Mouse (Mus musculus) kidney, embryonic 14.5 days (tissue): ENCODE data around the gene Abcd4. TPM values are rescaled to one million over a fixed set of nuclear protein-coding genes. Genes with fewer than 3 reads are reported as not detected.

Source experiments
- ATAC-seq: fragments of 200-750 bp; cut with Nextera tagmentation; 2 replicates; pipeline ENCODE4 v1.8.0; 2017; ENCODE audit warnings: moderate number of reproducible peaks, mild to moderate bottlenecking, moderate TSS enrichment, moderate library complexity; ENCODE audit not compliant: low FRiP score, low TSS enrichment
- H3K27ac ChIP-seq: fragments of 300-500 bp; sonication (generic); 2 replicates; pipeline ENCODE4 v1.5.1; 2014; ENCODE audit warnings: low read depth, mild to moderate bottlenecking, low read length, moderate library complexity, mixed read lengths
- H3K27me3 ChIP-seq: fragments of 300-500 bp; sonication (generic); 2 replicates; pipeline ENCODE4 v1.6.1; 2014; ENCODE audit warnings: mild to moderate bottlenecking, low read length; ENCODE audit not compliant: control insufficient read depth, insufficient read depth
- H3K36me3 ChIP-seq: fragments of 300-500 bp; sonication (generic); 2 replicates; pipeline ENCODE4 v1.6.1; 2014; ENCODE audit warnings: low read length, mixed read lengths; ENCODE audit not compliant: control insufficient read depth, insufficient read depth
- H3K4me1 ChIP-seq: fragments of 300-500 bp; sonication (generic); 2 replicates; pipeline ENCODE4 v1.6.1; 2014; ENCODE audit warnings: low read length, mixed read lengths; ENCODE audit not compliant: control insufficient read depth, insufficient read depth
- H3K4me2 ChIP-seq: fragments of 300-500 bp; sonication (generic); replicated peaks from 2 replicates; pipeline ENCODE4 v1.6.1; 2014; ENCODE audit warnings: low read depth, mild to moderate bottlenecking, low read length
- H3K4me3 ChIP-seq: fragments of 300-500 bp; sonication (generic); 2 replicates; pipeline ENCODE4 v1.5.1; 2014; ENCODE audit warnings: mild to moderate bottlenecking, low read length
- H3K9ac ChIP-seq: fragments of 300-500 bp; sonication (generic); 2 replicates; pipeline ENCODE4 v1.6.1; 2014; ENCODE audit warnings: low read depth, mild to moderate bottlenecking, low read length, moderate library complexity
- H3K9me3 ChIP-seq: fragments of 300-500 bp; sonication (generic); 2 replicates; pipeline ENCODE4 v1.6.1; 2016; ENCODE audit warnings: low read length; ENCODE audit not compliant: control insufficient read depth
- WGBS: fragments of 180-500 bp; shearing (Covaris S2); extraction: QIAGEN DNeasy Blood & Tissue Kit; methylation state at CpG from one replicate; pipeline ENCODE4 v1.1.7; 2014; 5-methylcytosine and 5-hydroxymethylcytosine counted together
- polyA plus RNA-seq: library from polyadenylated mRNA; unstranded; fragments of >200 nt; fragmentation: Nextera tagmentation; extraction: Ambion mirVana; gene quantifications from 2 replicates; pipeline ENCODE4 v1.2.1, GENCODE M21; 2014

Abcd4 gene
- polyA plus RNA-seq, 1 experiment from 2014 or later, result 14.8 TPM

GRCm38 (mm10) chr12:84569336-84569970 is 47.8 kb downstream of the Abcd4 start, which contains the start of gene Vsx2:
Gene Vsx2, plus strand, starts transcription at chr12:84569762.
- H3K4me1 ChIP-seq, result no peaks in the 10 kb centered on the region
- H3K9ac ChIP-seq, result no peak within 1 kb of the TSS
- no peaks in the 10 kb centered on the region for H3K9me3 ChIP-seq
- peak within 1 kb of the TSS; percentile 15; the same call in 1 of the 2 replicates for H3K4me3 ChIP-seq
- H3K36me3 ChIP-seq, result no peaks in the 10 kb centered on the region
- ATAC-seq, result no peak
- H3K27me3 ChIP-seq, result peaks cover 75% of the 10 kb centered on the region
- 4% methylated on average over 24 of the region's 25 CpGs for WGBS
- no peak within 1 kb of the TSS for H3K27ac ChIP-seq
- no peak within 1 kb of the TSS for H3K4me2 ChIP-seq

DNA sequence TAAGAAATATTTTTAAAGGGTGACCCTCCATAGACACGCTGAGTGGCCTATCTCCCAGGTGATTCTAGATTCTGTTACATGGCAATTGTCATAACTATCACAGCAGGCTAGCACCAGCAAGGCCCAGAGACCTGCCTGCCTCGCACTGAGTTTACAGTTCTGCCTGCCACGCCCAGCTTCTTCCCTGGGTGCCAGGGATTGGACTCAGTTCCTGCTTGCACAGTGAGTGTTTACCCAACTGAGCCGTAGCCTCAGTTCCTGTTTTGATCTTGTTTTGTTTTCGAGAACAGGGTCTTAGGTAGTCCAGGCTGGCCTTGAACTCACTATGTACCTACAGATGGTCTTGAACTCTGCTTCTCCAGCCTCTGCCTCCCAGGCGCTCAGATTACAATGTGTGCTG is 49.6 kb downstream of the Abcd4 start:
- no peaks in the 10 kb centered on the region for H3K36me3 ChIP-seq
- no peak overlapping the region for H3K9ac ChIP-seq
- H3K4me3 ChIP-seq, result no peak overlapping the region
- WGBS, result 79% methylated on average over 6 of the region's 6 CpGs
- H3K4me2 ChIP-seq, result no peak overlapping the region
- H3K27ac ChIP-seq, result no peak overlapping the region
- H3K4me1 ChIP-seq, result no peaks in the 10 kb centered on the region
- no peaks in the 10 kb centered on the region for H3K9me3 ChIP-seq
- ATAC-seq, result no peak
- peaks cover 59% of the 10 kb centered on the region for H3K27me3 ChIP-seq

DNA sequence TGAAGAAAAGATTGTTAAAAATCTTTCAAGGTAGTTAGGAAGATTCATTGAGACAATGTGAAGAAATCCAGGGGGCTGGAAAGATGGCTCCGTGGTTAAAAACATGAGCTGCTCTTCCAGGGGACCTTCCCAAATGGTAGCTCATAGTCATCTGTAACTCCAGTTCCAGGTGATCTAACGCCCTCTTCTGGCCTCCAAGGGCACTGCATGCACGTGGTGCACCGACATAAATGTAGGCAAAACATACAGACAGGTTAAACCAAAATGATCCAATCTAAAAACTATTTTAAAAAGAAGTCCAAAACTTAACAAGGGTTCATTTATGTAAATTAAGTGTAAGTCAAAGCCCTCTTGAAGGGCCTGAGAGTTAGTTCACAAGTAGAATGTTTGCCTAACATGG is 54.7 kb downstream of the Abcd4 start:
- no peak overlapping the region for H3K4me2 ChIP-seq
- peaks cover 10% of the 10 kb centered on the region for H3K27me3 ChIP-seq
- H3K4me1 ChIP-seq, result no peaks in the 10 kb centered on the region
- H3K36me3 ChIP-seq, result no peaks in the 10 kb centered on the region
- no peak overlapping the region for H3K27ac ChIP-seq
- no peaks in the 10 kb centered on the region for H3K9me3 ChIP-seq
- no peak for ATAC-seq
- WGBS, result 56% methylated on average over 4 of the region's 4 CpGs
- H3K4me3 ChIP-seq, result no peak overlapping the region
- H3K9ac ChIP-seq, result no peak overlapping the region

DNA sequence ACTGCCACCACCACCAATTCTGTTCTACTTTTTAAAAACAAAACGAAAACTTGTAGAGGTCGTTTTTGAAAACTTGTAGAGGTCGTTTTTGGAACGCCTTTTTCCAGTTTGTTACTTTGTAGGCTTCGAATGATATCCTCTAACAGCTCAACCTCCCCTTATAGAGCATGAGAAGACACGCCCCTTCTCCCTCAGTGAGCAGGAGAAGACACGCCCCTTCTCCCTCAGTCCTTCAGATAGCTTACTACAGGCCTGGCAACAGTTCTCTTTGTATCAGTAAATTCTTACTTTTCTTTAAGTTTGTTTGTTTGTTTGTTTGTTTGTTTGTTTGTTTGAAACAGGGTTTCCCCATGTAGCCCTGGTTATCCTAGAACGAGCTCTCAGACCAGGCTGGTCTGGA is 62.0 kb downstream of the Abcd4 start:
- Histone ChIP-seq H3K27ac (no peak overlapping the region), H3K9me3 (no peaks in the 10 kb centered on the region), H3K27me3 (no peaks in the 10 kb centered on the region), H3K9ac (no peak overlapping the region), H3K36me3 (no peaks in the 10 kb centered on the region), H3K4me3 (no peak overlapping the region), H3K4me2 (no peak overlapping the region), H3K4me1 (no peaks in the 10 kb centered on the region)
- ATAC-seq, result no peak
- WGBS, result 53% methylated on average over 8 of the region's 8 CpGs

Other genes with a start within 250 kb of the Abcd4 start
- 8.3 and 19.6 TPM in 2 replicates for gene Entpd5, start 208.4 kb downstream of the Abcd4 start, polyA plus RNA-seq
- 1.1 and 1.9 TPM in 2 replicates for gene Bbof1, start 208.3 kb downstream of the Abcd4 start, polyA plus RNA-seq
- 22.1 and 27.2 TPM in 2 replicates for gene Rnf113a2, start 200.2 kb downstream of the Abcd4 start, polyA plus RNA-seq
- 25.0 and 50.2 TPM in 2 replicates for gene Aldh6a1, start 166.4 kb downstream of the Abcd4 start, polyA plus RNA-seq
- gene Lin52, start 166.0 kb downstream of the Abcd4 start, polyA plus RNA-seq, result 21.0 and 23.2 TPM in 2 replicates
- 0.06 TPM in 1 of 2 replicates, not detected in the other for gene Vsx2, start 47.7 kb downstream of the Abcd4 start, polyA plus RNA-seq
- not detected in 2 replicates for gene Vrtn, start 23.6 kb upstream of the Abcd4 start, polyA plus RNA-seq
- gene Syndig1l, start 81.4 kb upstream of the Abcd4 start, polyA plus RNA-seq, result not detected in 2 replicates
- 50.2 and 59.0 TPM in 2 replicates for gene Npc2, start 155.7 kb upstream of the Abcd4 start, polyA plus RNA-seq
- 138 and 170 TPM in 2 replicates for gene Isca2, start 155.8 kb upstream of the Abcd4 start, polyA plus RNA-seq